Mouse (Mus musculus) midbrain, embryonic 13.5 days (tissue): ENCODE measurements around the gene Slc6a17. TPM values are rescaled to one million over a fixed set of nuclear protein-coding genes. Genes with fewer than 3 reads are reported as not detected.

Experiments used
- ATAC-seq: fragments of 200-750 bp; cut with Nextera tagmentation; 2 replicates; pipeline ENCODE4 v1.8.0; 2017; ENCODE audit warnings: mild to moderate bottlenecking, moderate TSS enrichment, moderate library complexity
- H3K27ac ChIP-seq: fragments of 300-500 bp; sonication (generic); 2 replicates; pipeline ENCODE4 v1.5.1; 2015; ENCODE audit warnings: inconsistent platforms, mild to moderate bottlenecking, moderate library complexity
- H3K27me3 ChIP-seq: fragments of 300-500 bp; sonication (generic); 2 replicates; pipeline ENCODE4 v1.6.1; 2015; ENCODE audit warnings: mild to moderate bottlenecking, inconsistent platforms
- H3K36me3 ChIP-seq: fragments of 300-500 bp; sonication (generic); 2 replicates; pipeline ENCODE4 v1.6.1; 2015; ENCODE audit warnings: mild to moderate bottlenecking, inconsistent platforms
- H3K4me1 ChIP-seq: fragments of 300-500 bp; sonication (generic); replicated peaks from 2 replicates; pipeline ENCODE4 v1.6.1; 2015; ENCODE audit warnings: inconsistent platforms
- H3K4me2 ChIP-seq: fragments of 300-500 bp; sonication (generic); replicated peaks from 2 replicates; pipeline ENCODE4 v1.6.1; 2015; ENCODE audit warnings: moderate library complexity, mild to moderate bottlenecking, inconsistent platforms
- H3K4me3 ChIP-seq: fragments of 300-500 bp; sonication (generic); replicated peaks from 2 replicates; pipeline ENCODE4 v1.5.1; 2015; ENCODE audit warnings: mild to moderate bottlenecking, inconsistent platforms
- H3K9ac ChIP-seq: fragments of 300-500 bp; sonication (generic); replicated peaks from 2 replicates; pipeline ENCODE4 v1.6.1; 2015; ENCODE audit warnings: mild to moderate bottlenecking, inconsistent platforms
- H3K9me3 ChIP-seq: fragments of 300-500 bp; sonication (generic); 2 replicates; pipeline ENCODE4 v1.6.1; 2016; ENCODE audit warnings: mild to moderate bottlenecking, inconsistent platforms
- WGBS: fragments of 180-500 bp; shearing (Covaris S2); methylation state at CpG from one replicate; pipeline ENCODE4 v1.1.7; 2015; 5-methylcytosine and 5-hydroxymethylcytosine counted together
- polyA plus RNA-seq: library from polyadenylated mRNA; unstranded; fragments of >200 nt; fragmentation: Nextera tagmentation; extraction: Ambion mirVana; gene quantifications from 2 replicates; pipeline ENCODE4 v1.2.1, GENCODE M21; 2015

The Slc6a17 gene
- polyA plus RNA-seq, 1 experiment from 2014 or later: 13.4 TPM

DNA sequence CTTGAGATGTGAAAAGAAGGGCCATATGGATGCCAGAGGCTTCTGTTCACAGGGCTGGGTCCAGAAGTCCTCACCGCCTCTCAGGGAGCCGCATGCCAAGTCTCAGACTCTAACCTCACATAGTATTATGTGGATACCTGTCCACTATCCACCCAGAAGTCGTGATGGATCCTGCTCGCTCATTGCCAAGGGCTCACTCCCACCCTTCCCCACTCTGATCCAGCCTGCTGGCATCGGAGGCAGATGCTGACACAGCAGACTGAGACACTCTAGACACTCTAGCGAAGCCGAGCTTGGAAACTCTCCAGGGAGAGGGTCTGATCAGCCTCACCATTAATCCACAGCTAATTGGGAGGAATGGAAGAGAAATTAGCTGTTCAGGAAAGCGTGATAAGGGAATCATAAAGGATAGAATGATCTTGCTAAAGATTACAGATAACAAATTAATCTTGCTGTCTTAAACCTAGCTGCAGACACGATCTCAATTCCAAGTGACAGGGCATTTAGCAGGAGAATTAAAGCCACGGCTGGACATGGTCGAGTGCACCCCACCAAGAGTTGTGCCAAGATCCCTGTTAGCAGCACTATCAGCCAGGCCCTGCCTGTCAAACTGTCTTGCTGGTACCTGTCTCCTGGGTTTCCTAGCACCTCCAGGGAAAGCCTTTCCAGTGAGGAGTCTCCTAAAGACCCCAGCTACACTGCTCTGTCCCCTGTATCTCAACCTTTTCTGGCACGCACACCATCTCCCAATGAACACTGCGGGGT, 21.6 kb downstream of the Slc6a17 start:
- Histone ChIP-seq H3K4me3 (no peak overlapping the region), H3K36me3 (peaks cover 5% of the 10 kb centered on the region; the same call in 1 of the 2 replicates), H3K9ac (no peak overlapping the region), H3K4me1 (peaks cover 25% of the 10 kb centered on the region), H3K9me3 (no peaks in the 10 kb centered on the region), H3K4me2 (no peak overlapping the region), H3K27ac (0 out of 2 replicates have a peak overlapping the region, but pooled peaks have one; percentile 25), H3K27me3 (no peaks in the 10 kb centered on the region)
- ATAC-seq: peak; percentile 45; the same call in 1 of the 2 replicates
- WGBS: 59% methylated on average over 13 of the region's 13 CpGs

DNA sequence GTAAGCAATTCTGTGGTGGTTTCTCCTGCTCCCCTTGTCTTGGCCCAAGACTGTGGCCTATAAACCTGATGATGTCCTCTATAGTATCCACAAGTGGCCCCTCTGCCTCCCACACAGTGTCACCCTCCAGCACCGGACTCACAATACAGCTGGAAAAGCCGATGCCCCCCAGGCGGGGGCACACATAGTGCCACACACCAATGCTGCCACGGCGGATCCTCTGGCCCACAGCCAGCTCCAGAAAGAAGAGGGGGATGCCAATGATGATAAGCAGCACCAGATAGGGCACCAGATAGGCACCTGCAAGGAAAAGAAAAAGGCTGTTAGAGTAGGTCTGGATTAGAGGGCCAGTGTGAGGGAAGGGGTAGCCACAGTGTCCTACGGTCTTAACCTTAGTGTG, 22.3 kb downstream of the Slc6a17 start:
- Histone ChIP-seq H3K27ac (no peak overlapping the region), H3K9me3 (no peaks in the 10 kb centered on the region), H3K4me3 (no peak overlapping the region), H3K36me3 (peaks cover 5% of the 10 kb centered on the region; the same call in 1 of the 2 replicates), H3K27me3 (no peaks in the 10 kb centered on the region), H3K9ac (no peak overlapping the region), H3K4me2 (no peak overlapping the region), H3K4me1 (peaks cover 23% of the 10 kb centered on the region)
- 93% methylated on average over 6 of the region's 6 CpGs for WGBS
- ATAC-seq: no peak; the same call in 1 of the 2 replicates

DNA sequence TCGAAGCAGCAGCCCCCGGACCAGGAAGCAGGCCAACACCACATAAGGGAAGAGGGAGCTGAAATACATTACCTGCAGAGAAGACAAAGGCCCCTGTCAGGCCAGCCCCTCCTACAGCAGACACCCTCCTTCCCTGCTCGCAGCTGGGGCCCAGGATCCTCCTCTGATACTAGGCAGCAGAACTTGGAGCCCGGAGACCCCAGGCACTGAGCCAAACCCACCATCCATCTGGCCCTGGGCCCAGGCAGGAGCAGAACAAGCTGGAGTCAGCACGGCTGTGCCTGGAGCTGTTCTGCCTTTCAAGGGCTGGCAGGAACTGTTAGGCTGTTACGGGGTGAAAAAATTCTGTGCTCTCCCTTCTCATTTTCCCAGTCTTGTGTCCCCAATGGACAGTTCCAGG, 26.4 kb downstream of the Slc6a17 start:
- no peak overlapping the region for H3K4me2 ChIP-seq

DNA sequence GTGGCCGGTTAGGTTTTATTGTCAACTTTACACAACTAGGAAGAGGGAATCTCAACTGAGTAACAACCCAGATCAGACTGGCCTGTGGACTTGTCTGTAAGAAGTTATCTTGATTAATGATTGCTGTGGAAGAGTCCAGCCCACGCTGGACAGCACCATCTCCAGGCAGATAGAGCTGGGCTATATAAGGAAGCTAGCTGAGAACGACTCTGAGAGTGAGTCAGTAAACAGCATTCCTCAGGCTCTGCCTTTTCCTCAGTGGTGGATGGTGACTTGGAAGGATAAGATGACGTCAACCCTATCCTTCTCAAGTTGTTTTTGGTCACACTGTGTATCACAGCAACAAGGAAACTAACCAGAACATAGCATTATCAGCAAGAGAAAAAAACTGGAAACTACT, 29.2 kb downstream of the Slc6a17 start:
- peaks cover 8% of the 10 kb centered on the region for H3K4me1 ChIP-seq
- no peak for ATAC-seq
- H3K9me3 ChIP-seq: no peaks in the 10 kb centered on the region
- no peak overlapping the region for H3K27ac ChIP-seq
- H3K36me3 ChIP-seq: no peaks in the 10 kb centered on the region
- H3K4me3 ChIP-seq: no peak overlapping the region
- 72% methylated on average over 4 of the region's 4 CpGs for WGBS
- H3K27me3 ChIP-seq: no peaks in the 10 kb centered on the region
- H3K4me2 ChIP-seq: no peak overlapping the region
- no peak overlapping the region for H3K9ac ChIP-seq

More for the DNA sequence above, 26.4 kb downstream of the Slc6a17 start:
- Histone ChIP-seq H3K36me3 (no peaks in the 10 kb centered on the region), H3K27ac (peak overlapping the region; percentile 47), H3K9me3 (no peaks in the 10 kb centered on the region), H3K27me3 (no peaks in the 10 kb centered on the region), H3K4me3 (no peak overlapping the region), H3K4me1 (peaks cover 17% of the 10 kb centered on the region), H3K9ac (peak overlapping the region; percentile 23; the same call in 1 of the 2 replicates)
- peak; percentile 85 for ATAC-seq
- 60% methylated on average over 6 of the region's 6 CpGs for WGBS

DNA sequence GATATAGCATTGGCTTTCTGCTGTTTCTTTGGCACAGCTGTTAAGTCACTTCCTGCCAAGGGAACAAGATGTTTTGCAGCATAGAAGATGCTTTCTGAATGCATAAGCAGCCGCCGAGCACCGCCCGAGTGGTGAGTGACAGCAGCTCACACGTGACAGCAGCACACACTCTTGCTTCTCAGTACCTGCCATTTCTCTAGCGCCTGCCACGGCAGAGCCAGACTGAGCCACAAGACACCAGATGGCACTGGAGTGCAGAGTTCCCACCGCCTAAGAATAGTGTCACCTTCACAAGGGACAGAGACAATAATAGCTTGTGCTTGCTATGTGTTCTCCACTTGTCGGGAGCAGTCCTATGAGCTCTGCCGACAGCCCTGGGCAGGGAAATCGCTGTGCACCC, 34.5 kb downstream of the Slc6a17 start:
- 39% methylated on average over 11 of the region's 11 CpGs for WGBS
- H3K27me3 ChIP-seq: no peaks in the 10 kb centered on the region
- H3K4me1 ChIP-seq: peaks cover 13% of the 10 kb centered on the region
- H3K4me2 ChIP-seq: no peak overlapping the region
- H3K9ac ChIP-seq: no peak overlapping the region
- peak; percentile 99 for ATAC-seq
- H3K4me3 ChIP-seq: no peak overlapping the region
- H3K27ac ChIP-seq: peak overlapping the region; percentile 70
- H3K36me3 ChIP-seq: no peaks in the 10 kb centered on the region
- H3K9me3 ChIP-seq: no peaks in the 10 kb centered on the region

- 61% methylated on average over 3 of the region's 3 CpGs for WGBS
- Histone ChIP-seq H3K27ac (no peak overlapping the region), H3K36me3 (no peaks in the 10 kb centered on the region), H3K4me3 (no peak overlapping the region), H3K9me3 (no peaks in the 10 kb centered on the region), H3K4me1 (peaks cover 13% of the 10 kb centered on the region), H3K27me3 (no peaks in the 10 kb centered on the region), H3K4me2 (no peak overlapping the region), H3K9ac (no peak overlapping the region)
- no peak for ATAC-seq
Observed at GRCm38 (mm10) chr3:107480660-107481059, 37.2 kb downstream of the Slc6a17 start.

- no peak overlapping the region for H3K27ac ChIP-seq
- H3K9ac ChIP-seq: 0 out of 2 replicates have a peak overlapping the region, but pooled peaks have one; percentile 28
- no peaks in the 10 kb centered on the region; the same call in 1 of the 2 replicates for H3K36me3 ChIP-seq
- 0 out of 2 replicates have a peak overlapping the region, but pooled peaks have one; percentile 4 for H3K4me3 ChIP-seq
- peak; percentile 78 for ATAC-seq
- H3K27me3 ChIP-seq: 0 out of 2 replicates have a peak, but pooled peaks cover 4% of the 10 kb centered on the region
- H3K9me3 ChIP-seq: no peaks in the 10 kb centered on the region
- H3K4me1 ChIP-seq: 0 out of 2 replicates have a peak, but pooled peaks cover 5% of the 10 kb centered on the region
- WGBS: 40% methylated on average over 6 of the region's 6 CpGs
- no peak overlapping the region for H3K4me2 ChIP-seq
Observed at GRCm38 (mm10) chr3:107472198-107472597, 45.6 kb downstream of the Slc6a17 start.

GRCm38 (mm10) chr3:107469059-107469458, 48.8 kb downstream of the Slc6a17 start:
- H3K36me3 ChIP-seq: no peaks in the 10 kb centered on the region; the same call in 1 of the 2 replicates
- H3K4me1 ChIP-seq: 0 out of 2 replicates have a peak, but pooled peaks cover 5% of the 10 kb centered on the region
- H3K9ac ChIP-seq: no peak overlapping the region
- no peak overlapping the region for H3K4me3 ChIP-seq
- peaks cover 18% of the 10 kb centered on the region for H3K27me3 ChIP-seq
- no peak overlapping the region for H3K27ac ChIP-seq
- ATAC-seq: no peak
- WGBS: 85% methylated on average over 4 of the region's 4 CpGs
- H3K4me2 ChIP-seq: no peak overlapping the region
- H3K9me3 ChIP-seq: no peaks in the 10 kb centered on the region

- Histone ChIP-seq H3K9ac (no peak overlapping the region), H3K4me1 (0 out of 2 replicates have a peak, but pooled peaks cover 5% of the 10 kb centered on the region), H3K36me3 (no peaks in the 10 kb centered on the region; the same call in 1 of the 2 replicates), H3K27me3 (peaks cover 28% of the 10 kb centered on the region), H3K27ac (no peak overlapping the region), H3K4me2 (no peak overlapping the region), H3K9me3 (no peaks in the 10 kb centered on the region), H3K4me3 (no peak overlapping the region)
- 0 out of 2 replicates have a peak, but pooled peaks have one; percentile 3 for ATAC-seq
- WGBS: 90% methylated on average over 11 of the region's 11 CpGs
Observed at GRCm38 (mm10) chr3:107468106-107468505, 49.7 kb downstream of the Slc6a17 start.

- WGBS: 3% methylated on average over 6 of the region's 6 CpGs
- Histone ChIP-seq H3K36me3 (no peaks in the 10 kb centered on the region; the same call in 1 of the 2 replicates), H3K27me3 (peaks cover 43% of the 10 kb centered on the region), H3K4me1 (no peaks in the 10 kb centered on the region), H3K4me2 (no peak overlapping the region), H3K27ac (no peak overlapping the region), H3K9ac (no peak overlapping the region), H3K4me3 (no peak overlapping the region), H3K9me3 (no peaks in the 10 kb centered on the region)
- ATAC-seq: peak; percentile 25
Observed at GRCm38 (mm10) chr3:107466577-107466976, 51.2 kb downstream of the Slc6a17 start.

DNA sequence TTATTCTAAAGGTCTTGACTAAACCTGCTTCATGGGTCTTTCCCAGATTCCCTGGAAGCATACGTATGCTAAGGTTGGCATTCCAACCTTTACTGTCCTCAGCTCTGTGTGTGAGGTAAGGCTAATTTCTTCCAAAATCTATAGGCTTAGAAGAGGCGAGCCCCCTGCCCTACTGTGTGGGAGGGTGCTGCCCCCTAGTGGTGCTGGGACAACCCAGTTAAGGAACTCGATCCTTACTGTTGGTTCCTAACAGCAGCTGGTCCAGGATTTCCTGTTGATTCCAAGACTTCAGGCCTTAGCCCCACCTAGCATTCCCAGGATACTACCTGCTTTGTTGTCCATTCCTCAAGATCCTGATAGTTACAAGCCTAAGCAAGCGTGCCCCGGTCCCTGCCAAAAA, 55.7 kb downstream of the Slc6a17 start:
- H3K27me3 ChIP-seq: peaks cover 84% of the 10 kb centered on the region
- no peaks in the 10 kb centered on the region for H3K9me3 ChIP-seq
- H3K27ac ChIP-seq: no peak overlapping the region
- no peak overlapping the region for H3K9ac ChIP-seq
- H3K4me2 ChIP-seq: no peak overlapping the region
- H3K36me3 ChIP-seq: no peaks in the 10 kb centered on the region
- H3K4me1 ChIP-seq: peaks cover 27% of the 10 kb centered on the region
- no peak overlapping the region for H3K4me3 ChIP-seq
- ATAC-seq: no peak
- WGBS: 15% methylated on average over 5 of the region's 5 CpGs

GRCm38 (mm10) chr3:107459773-107460431, 57.9 kb downstream of the Slc6a17 start:
- Histone ChIP-seq H3K27ac (no peak overlapping the region), H3K27me3 (peaks cover 96% of the 10 kb centered on the region), H3K4me3 (peak overlapping the region; percentile 63), H3K4me1 (peaks cover 28% of the 10 kb centered on the region), H3K9me3 (no peaks in the 10 kb centered on the region), H3K36me3 (no peaks in the 10 kb centered on the region), H3K9ac (peak overlapping the region; percentile 77), H3K4me2 (peak overlapping the region; percentile 99)
- peak; percentile 70 for ATAC-seq
- under 1% methylated on average over 52 of the region's 69 CpGs for WGBS
